Mouse (Mus musculus) lung, embryonic 15.5 days (tissue): Measurements from ENCODE around the gene Ube2e1. TPM values are rescaled to one million over a fixed set of nuclear protein-coding genes. Genes with fewer than 3 reads are reported as not detected.

Experiments
- ATAC-seq: fragments of 200-750 bp; cut with Nextera tagmentation; 2 replicates; pipeline ENCODE4 v1.8.0; 2017; ENCODE audit warnings: moderate number of reproducible peaks, borderline replicate concordance; ENCODE audit not compliant: low FRiP score, low TSS enrichment; ENCODE audit errors: extremely low read depth
- H3K27ac ChIP-seq: fragments of 300-500 bp; sonication (generic); 2 replicates; pipeline ENCODE4 v1.5.1; 2015; ENCODE audit warnings: moderate library complexity, mild to moderate bottlenecking, inconsistent platforms
- H3K27me3 ChIP-seq: fragments of 300-500 bp; sonication (generic); 2 replicates; pipeline ENCODE4 v1.6.1; 2015; ENCODE audit warnings: inconsistent platforms
- H3K36me3 ChIP-seq: fragments of 300-500 bp; sonication (generic); 2 replicates; pipeline ENCODE4 v1.6.1; 2015; ENCODE audit warnings: inconsistent platforms
- H3K4me1 ChIP-seq: fragments of 300-500 bp; sonication (generic); 2 replicates; pipeline ENCODE4 v1.6.1; 2015; ENCODE audit warnings: inconsistent platforms
- H3K4me2 ChIP-seq: fragments of 300-500 bp; sonication (generic); 2 replicates; pipeline ENCODE4 v1.6.1; 2015; ENCODE audit warnings: inconsistent platforms, mild to moderate bottlenecking, moderate library complexity
- H3K4me3 ChIP-seq: fragments of 300-500 bp; sonication (generic); 2 replicates; pipeline ENCODE4 v1.5.1; 2015; ENCODE audit warnings: mild to moderate bottlenecking, inconsistent platforms
- H3K9ac ChIP-seq: fragments of 300-500 bp; sonication (generic); 2 replicates; pipeline ENCODE4 v1.6.1; 2015; ENCODE audit warnings: inconsistent platforms
- H3K9me3 ChIP-seq: fragments of 300-500 bp; sonication (generic); 2 replicates; pipeline ENCODE4 v1.6.1; 2016; ENCODE audit warnings: inconsistent platforms
- WGBS: fragments of 180-500 bp; shearing (Covaris S2); methylation state at CpG from one replicate; pipeline ENCODE4 v1.1.7; 2015; 5-methylcytosine and 5-hydroxymethylcytosine counted together
- polyA plus RNA-seq: library from polyadenylated mRNA; unstranded; fragments of >200 nt; fragmentation: Nextera tagmentation; extraction: Ambion mirVana; gene quantifications from 2 replicates; pipeline ENCODE4 v1.2.1, GENCODE M21; 2015

The Ube2e1 gene
- polyA plus RNA-seq = 135 and 139 TPM in 2 replicates

- peak within 1 kb of the TSS; percentile 96 for H3K9ac ChIP-seq
- 2% methylated on average over 35 of the region's 39 CpGs for WGBS
- ATAC-seq = peak; percentile 94
Observed at GRCm38 (mm10) chr14:18331693-18332131, at the start of gene Ube2e1. Gene Ube2e1 (minus strand): TSS chr14:18331859.

GRCm38 (mm10) chr14:18379841-18380240 is 48.2 kb upstream of the Ube2e1 start:
- ATAC-seq = no peak
- H3K4me1 ChIP-seq = no peaks in the 10 kb centered on the region
- H3K9me3 ChIP-seq = no peaks in the 10 kb centered on the region
- no peaks in the 10 kb centered on the region for H3K36me3 ChIP-seq
- 80% methylated on average over 5 of the region's 5 CpGs for WGBS
- H3K27me3 ChIP-seq = no peaks in the 10 kb centered on the region
- no peak overlapping the region for H3K9ac ChIP-seq
- no peak overlapping the region for H3K27ac ChIP-seq
- H3K4me3 ChIP-seq = no peak overlapping the region
- no peak overlapping the region for H3K4me2 ChIP-seq

More at GRCm38 (mm10) chr14:18331693-18332131, at the start of gene Ube2e1:
- H3K27me3 ChIP-seq = no peaks in the 10 kb centered on the region
- H3K9me3 ChIP-seq = no peaks in the 10 kb centered on the region
- H3K4me3 ChIP-seq = peak within 1 kb of the TSS; percentile 94
- H3K36me3 ChIP-seq = no peaks in the 10 kb centered on the region; the same call in 1 of the 2 replicates
- peak within 1 kb of the TSS; percentile 86 for H3K4me2 ChIP-seq
- H3K4me1 ChIP-seq = peaks cover 26% of the 10 kb centered on the region
- H3K27ac ChIP-seq = peak within 1 kb of the TSS; percentile 81

GRCm38 (mm10) chr14:18377944-18378575 is 46.4 kb upstream of the Ube2e1 start:
- Histone ChIP-seq H3K9me3 (no peaks in the 10 kb centered on the region), H3K4me1 (no peaks in the 10 kb centered on the region), H3K27me3 (no peaks in the 10 kb centered on the region), H3K4me2 (no peak overlapping the region), H3K4me3 (no peak overlapping the region), H3K27ac (no peak overlapping the region), H3K36me3 (no peaks in the 10 kb centered on the region), H3K9ac (no peak overlapping the region)
- no peak for ATAC-seq
- WGBS = 54% methylated on average over 8 of the region's 8 CpGs

GRCm38 (mm10) chr14:18376206-18376605 is 44.5 kb upstream of the Ube2e1 start:
- no peak overlapping the region for H3K4me3 ChIP-seq
- 46% methylated on average over 3 of the region's 3 CpGs for WGBS
- H3K4me2 ChIP-seq = no peak overlapping the region
- no peaks in the 10 kb centered on the region for H3K27me3 ChIP-seq
- no peaks in the 10 kb centered on the region for H3K9me3 ChIP-seq
- no peak overlapping the region for H3K27ac ChIP-seq
- H3K9ac ChIP-seq = no peak overlapping the region
- H3K36me3 ChIP-seq = no peaks in the 10 kb centered on the region
- H3K4me1 ChIP-seq = no peaks in the 10 kb centered on the region
- no peak for ATAC-seq

GRCm38 (mm10) chr14:18373758-18374405 is 42.2 kb upstream of the Ube2e1 start:
- H3K4me1 ChIP-seq = no peaks in the 10 kb centered on the region
- WGBS = 59% methylated on average over 6 of the region's 6 CpGs
- H3K4me2 ChIP-seq = no peak overlapping the region
- ATAC-seq = no peak
- no peaks in the 10 kb centered on the region for H3K9me3 ChIP-seq
- no peaks in the 10 kb centered on the region for H3K36me3 ChIP-seq
- no peak overlapping the region for H3K4me3 ChIP-seq
- H3K27me3 ChIP-seq = no peaks in the 10 kb centered on the region
- no peak overlapping the region for H3K9ac ChIP-seq
- no peak overlapping the region for H3K27ac ChIP-seq

- ATAC-seq = no peak
- no peak overlapping the region for H3K4me3 ChIP-seq
- H3K4me1 ChIP-seq = no peaks in the 10 kb centered on the region
- H3K36me3 ChIP-seq = no peaks in the 10 kb centered on the region
- H3K27ac ChIP-seq = no peak overlapping the region
- no peaks in the 10 kb centered on the region for H3K9me3 ChIP-seq
- H3K9ac ChIP-seq = no peak overlapping the region
- 75% methylated on average over 9 of the region's 9 CpGs for WGBS
- H3K4me2 ChIP-seq = no peak overlapping the region
- H3K27me3 ChIP-seq = no peaks in the 10 kb centered on the region
Observed at GRCm38 (mm10) chr14:18372761-18373610, 41.3 kb upstream of the Ube2e1 start.

- no peaks in the 10 kb centered on the region for H3K27me3 ChIP-seq
- H3K4me1 ChIP-seq = no peaks in the 10 kb centered on the region
- H3K4me2 ChIP-seq = no peak overlapping the region
- H3K36me3 ChIP-seq = no peaks in the 10 kb centered on the region
- no peak overlapping the region for H3K27ac ChIP-seq
- no peak for ATAC-seq
- H3K9ac ChIP-seq = no peak overlapping the region
- no peak overlapping the region for H3K4me3 ChIP-seq
- H3K9me3 ChIP-seq = no peaks in the 10 kb centered on the region
Observed at GRCm38 (mm10) chr14:18369031-18369430, 37.4 kb upstream of the Ube2e1 start.

- no peak overlapping the region for H3K9ac ChIP-seq
- no peaks in the 10 kb centered on the region for H3K27me3 ChIP-seq
- H3K36me3 ChIP-seq = no peaks in the 10 kb centered on the region
- no peaks in the 10 kb centered on the region for H3K4me1 ChIP-seq
- H3K9me3 ChIP-seq = no peaks in the 10 kb centered on the region
- H3K4me2 ChIP-seq = no peak overlapping the region
- ATAC-seq = no peak
- no peak overlapping the region for H3K4me3 ChIP-seq
- WGBS = 45% methylated on average over 5 of the region's 5 CpGs
- no peak overlapping the region for H3K27ac ChIP-seq
Observed at GRCm38 (mm10) chr14:18367025-18367424, 35.4 kb upstream of the Ube2e1 start.

GRCm38 (mm10) chr14:18364321-18364720 is 32.7 kb upstream of the Ube2e1 start:
- no peak overlapping the region for H3K4me3 ChIP-seq
- no peak overlapping the region for H3K27ac ChIP-seq
- no peaks in the 10 kb centered on the region for H3K36me3 ChIP-seq
- H3K4me1 ChIP-seq = no peaks in the 10 kb centered on the region
- WGBS = 45% methylated on average over 3 of the region's 3 CpGs
- H3K27me3 ChIP-seq = no peaks in the 10 kb centered on the region
- H3K4me2 ChIP-seq = no peak overlapping the region
- ATAC-seq = no peak
- H3K9ac ChIP-seq = no peak overlapping the region
- no peaks in the 10 kb centered on the region for H3K9me3 ChIP-seq

GRCm38 (mm10) chr14:18356442-18356841 is 24.8 kb upstream of the Ube2e1 start:
- H3K9me3 ChIP-seq = no peaks in the 10 kb centered on the region
- WGBS = 61% methylated on average over 2 of the region's 2 CpGs
- H3K27me3 ChIP-seq = no peaks in the 10 kb centered on the region
- H3K4me1 ChIP-seq = no peaks in the 10 kb centered on the region
- H3K36me3 ChIP-seq = no peaks in the 10 kb centered on the region
- no peak overlapping the region for H3K4me2 ChIP-seq
- no peak overlapping the region for H3K27ac ChIP-seq
- no peak for ATAC-seq
- H3K4me3 ChIP-seq = no peak overlapping the region
- H3K9ac ChIP-seq = no peak overlapping the region

- H3K9ac ChIP-seq = no peak overlapping the region
- no peak overlapping the region for H3K4me2 ChIP-seq
- no peak overlapping the region for H3K4me3 ChIP-seq
- no peaks in the 10 kb centered on the region for H3K27me3 ChIP-seq
- no peaks in the 10 kb centered on the region for H3K36me3 ChIP-seq
- no peak overlapping the region; the same call in 1 of the 2 replicates for H3K27ac ChIP-seq
- no peaks in the 10 kb centered on the region for H3K9me3 ChIP-seq
- no peaks in the 10 kb centered on the region for H3K4me1 ChIP-seq
- WGBS = 42% methylated on average over 6 of the region's 6 CpGs
- peak; percentile 62; the same call in 1 of the 2 replicates for ATAC-seq
Observed at GRCm38 (mm10) chr14:18355514-18356190, 24.0 kb upstream of the Ube2e1 start.
